Mouse (Mus musculus) brain, embryonic 14.5 days (tissue): ENCODE measurements at regions not wholly inside any gene's neighbourhood (a gene's known extent, or its start where the extent isn't known, plus 50 kb on each side); places are given as distances from the start of the nearest gene placed in this dataset.

ENCODE experiments used
- CTCF ChIP-seq: fragments of 200-500 bp; IDR thresholded peaks from 2 replicates; pipeline ENCODE4 v1.5.1; 2012; ENCODE audit warnings: inconsistent platforms, mild to moderate bottlenecking, moderate library complexity, borderline replicate concordance; ENCODE audit not compliant: insufficient read depth, insufficient read length; ENCODE audit errors: extremely low read depth
- POLR2A ChIP-seq: fragments of 200-500 bp; IDR thresholded peaks from 2 replicates; pipeline ENCODE4 v1.6.1; 2012; ENCODE audit warnings: mild to moderate bottlenecking, inconsistent platforms, borderline replicate concordance; ENCODE audit not compliant: poor library complexity, insufficient read depth, insufficient read length, severe bottlenecking; ENCODE audit errors: extremely low read depth

DNA sequence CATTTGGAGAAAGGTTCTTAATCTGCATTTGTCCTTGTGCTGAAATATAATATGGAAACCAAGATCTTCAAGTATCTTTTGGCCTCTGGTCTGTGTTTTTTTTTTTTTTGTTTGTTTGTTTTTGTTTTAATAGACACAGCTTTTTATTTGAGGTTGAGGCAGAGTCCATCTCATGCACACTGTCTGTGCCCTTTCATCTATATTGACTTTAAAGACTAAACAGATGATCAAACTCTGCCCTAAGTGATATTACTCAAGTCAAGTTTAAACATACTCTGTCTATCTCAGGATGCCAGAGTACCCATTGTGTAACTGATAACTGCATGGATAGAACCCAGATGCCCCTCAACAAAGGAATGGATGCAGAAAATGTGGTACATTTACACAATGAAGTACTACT is 460.4 kb downstream of the Arap2 start:
- TF ChIP-seq CTCF (no peak), POLR2A (no peak)
